Mouse (Mus musculus) heart, adult 11 months (tissue): Measurements from ENCODE around the gene Nol9.
"Not testable (repeated sequence)": the region's sequence is repeated elsewhere in the genome, so short reads cannot be mapped to it uniquely, and the experiment has no call there.

Experiments
- DNase-seq: peaks from one replicate; pipeline ENCODE4 v3.0.0; 2022

Nol9 gene

GRCm38 (mm10) chr4:152011171-152011760, 27.9 kb upstream of the Nol9 start:
- no peak for DNase-seq

- DNase-seq = no peak
Measured at GRCm38 (mm10) chr4:152012109-152012508, 27.0 kb upstream of the Nol9 start.

GRCm38 (mm10) chr4:152013036-152013813, 25.9 kb upstream of the Nol9 start:
- peak; percentile 98 for DNase-seq

GRCm38 (mm10) chr4:152019073-152019472, 20.0 kb upstream of the Nol9 start:
- peak; percentile 88 for DNase-seq

- peak; percentile 89 for DNase-seq
Measured at GRCm38 (mm10) chr4:152020024-152020423, 19.1 kb upstream of the Nol9 start.

- peak; percentile 90 for DNase-seq
Measured at GRCm38 (mm10) chr4:152021568-152022097, 17.5 kb upstream of the Nol9 start.

GRCm38 (mm10) chr4:152022506-152022905, 16.6 kb upstream of the Nol9 start:
- DNase-seq = no peak

GRCm38 (mm10) chr4:152024525-152024924, 14.6 kb upstream of the Nol9 start:
- no peak for DNase-seq

- DNase-seq = peak; percentile 95
Measured at GRCm38 (mm10) chr4:152026751-152027508, 12.2 kb upstream of the Nol9 start.

- DNase-seq = peak; percentile 100
Measured at GRCm38 (mm10) chr4:152027524-152027923, 11.6 kb upstream of the Nol9 start, which contains the start of gene Zbtb48. Gene Zbtb48, minus strand, starts transcription at chr4:152027671.

- no peak for DNase-seq
Measured at GRCm38 (mm10) chr4:152028456-152028855, 10.7 kb upstream of the Nol9 start.

GRCm38 (mm10) chr4:152029087-152029486, 10.0 kb upstream of the Nol9 start:
- DNase-seq = no peak

- no peak for DNase-seq
Measured at GRCm38 (mm10) chr4:152029997-152030396, 9.1 kb upstream of the Nol9 start.

- no peak for DNase-seq
Measured at GRCm38 (mm10) chr4:152032922-152033321, 6.2 kb upstream of the Nol9 start.

GRCm38 (mm10) chr4:152036464-152036863, 2.7 kb upstream of the Nol9 start:
- DNase-seq = not testable (repeated sequence)

GRCm38 (mm10) chr4:152038225-152038984, 716 bp upstream of the Nol9 start, which contains the start of gene Tas1r1:
Gene Tas1r1, minus strand, starts transcription at chr4:152038568.
- no peak for DNase-seq

- DNase-seq = peak; percentile 94
Measured at GRCm38 (mm10) chr4:152039831-152040310, 750 bp downstream of the Nol9 start.

GRCm38 (mm10) chr4:152041924-152042641, 3.0 kb downstream of the Nol9 start:
- no peak for DNase-seq

GRCm38 (mm10) chr4:152043171-152043570, 4.0 kb downstream of the Nol9 start:
- DNase-seq = no peak

- DNase-seq = no peak
Measured at GRCm38 (mm10) chr4:152044609-152045008, 5.5 kb downstream of the Nol9 start.

- peak; percentile 98 for DNase-seq
Measured at GRCm38 (mm10) chr4:152062390-152063110, 23.4 kb downstream of the Nol9 start.
